Mouse (Mus musculus) kidney, adult 2 months (tissue): ENCODE measurements around the gene Celf2. TPM values are rescaled to one million over a fixed set of nuclear protein-coding genes. Genes with fewer than 3 reads are reported as not detected.

ENCODE experiments used
- DNase-seq: peaks from one replicate; pipeline ENCODE4 v3.0.0; 2021
- H3K27ac ChIP-seq: fragments of 200-500 bp; 2 replicates; pipeline ENCODE4 v1.5.1; 2012; ENCODE audit warnings: low read depth, low read length, control low read depth, inconsistent platforms; ENCODE audit not compliant: insufficient read depth
- H3K27me3 ChIP-seq: fragments of 200-500 bp; replicated peaks from 2 replicates; pipeline ENCODE4 v1.6.1; 2012; ENCODE audit warnings: mild to moderate bottlenecking, moderate library complexity, low read length, inconsistent platforms; ENCODE audit not compliant: control insufficient read depth, insufficient read depth
- H3K36me3 ChIP-seq: fragments of 200-500 bp; 2 replicates; pipeline ENCODE4 v1.6.1; 2012; ENCODE audit warnings: mild to moderate bottlenecking, moderate library complexity, low read length, inconsistent platforms; ENCODE audit not compliant: control insufficient read depth, insufficient read depth
- H3K4me1 ChIP-seq: fragments of 200-500 bp; 2 replicates; pipeline ENCODE4 v1.6.1; 2011; ENCODE audit warnings: low read length; ENCODE audit not compliant: control insufficient read depth, insufficient read depth
- H3K4me3 ChIP-seq: fragments of 200-500 bp; 2 replicates; pipeline ENCODE4 v1.5.1; 2011; ENCODE audit warnings: mild to moderate bottlenecking, low read depth, low read length, control low read depth; ENCODE audit not compliant: insufficient read depth
- CTCF ChIP-seq: fragments of 200-500 bp; conservative IDR thresholded peaks from 2 replicates; pipeline ENCODE4 v1.5.1; 2011; ENCODE audit warnings: low read depth, mild to moderate bottlenecking, control low read depth, low read length, moderate library complexity, mixed read lengths; ENCODE audit not compliant: insufficient read depth, insufficient read length
- POLR2A ChIP-seq: fragments of 200-500 bp; IDR thresholded peaks from one replicate; pipeline ENCODE4 v1.6.1; 2011; ENCODE audit warnings: low read depth, low read length, control low read depth
- WGBS: fragments of 180-500 bp; shearing (Covaris S2); methylation state at CpG from one replicate; pipeline ENCODE4 v1.1.7; 2018; 5-methylcytosine and 5-hydroxymethylcytosine counted together
- polyA plus RNA-seq: library from polyadenylated mRNA; depleted of rRNA; stranded (reverse); fragments of >200 nt; gene quantifications from 2 replicates; pipeline ENCODE4 v1.2.3, GENCODE M21; 2012

Celf2 gene
- polyA plus RNA-seq, 1 experiment = 11.5 TPM

GRCm38 (mm10) chr2:6875071-6875611, 634.2 kb downstream of the Celf2 start:
- TF ChIP-seq CTCF (no peak), POLR2A (no peak)

GRCm38 (mm10) chr2:6874266-6874955, 635.0 kb downstream of the Celf2 start:
- Histone ChIP-seq H3K4me3 (no peak overlapping the region), H3K4me1 (no peaks in the 10 kb centered on the region), H3K36me3 (no peaks in the 10 kb centered on the region), H3K27me3 (peaks cover 2% of the 10 kb centered on the region), H3K27ac (no peak overlapping the region)
- no peak for DNase-seq
- WGBS = 60% methylated on average over 10 of the region's 10 CpGs
- no peak for TF ChIP-seq CTCF
- no peak for TF ChIP-seq POLR2A

More at GRCm38 (mm10) chr2:6875071-6875611, 634.2 kb downstream of the Celf2 start:
- Histone ChIP-seq H3K4me3 (no peak overlapping the region), H3K36me3 (no peaks in the 10 kb centered on the region), H3K27me3 (peaks cover 2% of the 10 kb centered on the region), H3K27ac (no peak overlapping the region), H3K4me1 (no peaks in the 10 kb centered on the region)
- DNase-seq = no peak
- WGBS = 37% methylated on average over 11 of the region's 11 CpGs

GRCm38 (mm10) chr2:6873711-6874110, 635.7 kb downstream of the Celf2 start:
- no peak overlapping the region for H3K4me3 ChIP-seq
- TF ChIP-seq POLR2A (no peak), CTCF (no peak)
- WGBS = 93% methylated on average over 1 of the region's 1 CpGs

GRCm38 (mm10) chr2:6872894-6873255, 636.5 kb downstream of the Celf2 start:
- 33% methylated on average over 10 of the region's 10 CpGs for WGBS
- no peak overlapping the region for H3K27ac ChIP-seq
- H3K27me3 ChIP-seq = peaks cover 2% of the 10 kb centered on the region
- H3K36me3 ChIP-seq = no peaks in the 10 kb centered on the region
- peak overlapping the region; percentile 61 for H3K4me3 ChIP-seq
- no peaks in the 10 kb centered on the region for H3K4me1 ChIP-seq
- DNase-seq = no peak
- TF ChIP-seq CTCF (no peak), POLR2A (no peak)

More at GRCm38 (mm10) chr2:6873711-6874110, 635.7 kb downstream of the Celf2 start:
- Histone ChIP-seq H3K27me3 (peaks cover 2% of the 10 kb centered on the region), H3K27ac (no peak overlapping the region), H3K4me1 (no peaks in the 10 kb centered on the region), H3K36me3 (no peaks in the 10 kb centered on the region)
- DNase-seq = no peak

- Histone ChIP-seq H3K27ac (no peak overlapping the region), H3K36me3 (no peaks in the 10 kb centered on the region), H3K4me3 (peak overlapping the region; percentile 61), H3K4me1 (no peaks in the 10 kb centered on the region), H3K27me3 (peaks cover 2% of the 10 kb centered on the region)
- WGBS = 2% methylated on average over 112 of the region's 124 CpGs
- TF ChIP-seq CTCF (no peak), POLR2A (no peak)
- DNase-seq = peak; percentile 67
These were observed 637.1 kb downstream of the Celf2 start for GRCm38 (mm10) chr2:6872131-6872893.

- no peak for TF ChIP-seq CTCF
- no peak for TF ChIP-seq POLR2A
- 4% methylated on average over 40 of the region's 40 CpGs for WGBS
- H3K27me3 ChIP-seq = peaks cover 2% of the 10 kb centered on the region
- H3K4me1 ChIP-seq = no peaks in the 10 kb centered on the region
- peak; percentile 29 for DNase-seq
- H3K4me3 ChIP-seq = peak overlapping the region; percentile 61
- no peaks in the 10 kb centered on the region for H3K36me3 ChIP-seq
- no peak overlapping the region for H3K27ac ChIP-seq
These were observed 637.9 kb downstream of the Celf2 start for GRCm38 (mm10) chr2:6871281-6872130.
